Mouse (Mus musculus) ES-E14 (cell line): ENCODE results near the gene Mpdu1. TPM values are rescaled to one million over a fixed set of nuclear protein-coding genes. Genes with fewer than 3 reads are reported as not detected.

Experiments used
- DNase-seq: peaks from one replicate; pipeline ENCODE4 v3.0.0-alpha.2; 2013; ENCODE audit warnings: low read depth, low spot score
- H3K27ac ChIP-seq: 2 replicates; pipeline ENCODE4 v1.5.1; 2012; ENCODE audit warnings: low read depth, mild to moderate bottlenecking, low read length, moderate library complexity, mixed read lengths; ENCODE audit not compliant: poor library complexity, insufficient read depth, severe bottlenecking
- H3K36me3 ChIP-seq: 2 replicates; pipeline ENCODE4 v1.6.1; 2012; ENCODE audit warnings: mild to moderate bottlenecking, low read length, moderate library complexity, mixed read lengths; ENCODE audit not compliant: control insufficient read depth, poor library complexity, insufficient read depth, severe bottlenecking
- H3K4me1 ChIP-seq, 2 experiments: fragments of 150-350 bp in 1 of 2; sonication (generic) in 1 of 2; 2 replicates each; pipeline ENCODE4 v1.6.1; 2012; ENCODE audit warnings: low read length in 2 of 2, mild to moderate bottlenecking in 1 of 2, mixed read lengths in 1 of 2; ENCODE audit not compliant: control insufficient read depth in 2 of 2, insufficient read depth in 2 of 2, poor library complexity in 1 of 2
- H3K4me3 ChIP-seq, 2 experiments: fragments of 150-350 bp in 1 of 2; sonication (generic) in 1 of 2; 2 replicates each; pipeline ENCODE4 v1.5.1; 2012; ENCODE audit warnings: low read length in 2 of 2, low read depth in 1 of 2, mild to moderate bottlenecking in 1 of 2, mixed read lengths in 1 of 2; ENCODE audit not compliant: insufficient read depth in 1 of 2, poor library complexity in 1 of 2, severe bottlenecking in 1 of 2
- H3K9ac ChIP-seq: 2 replicates; pipeline ENCODE4 v1.6.1; 2012; ENCODE audit warnings: low read depth, mild to moderate bottlenecking, low read length, mixed read lengths; ENCODE audit not compliant: poor library complexity, insufficient read depth, severe bottlenecking
- H3K9me3 ChIP-seq: fragments of 150-350 bp; sonication (generic); 2 replicates; pipeline ENCODE4 v1.6.1; 2012; ENCODE audit warnings: low read depth, mild to moderate bottlenecking, low read length; ENCODE audit not compliant: control insufficient read depth, insufficient read depth
- CHD2 ChIP-seq: IDR thresholded peaks from 2 replicates; pipeline ENCODE4 v1.6.1; 2014; ENCODE audit warnings: mild to moderate bottlenecking, low read depth, low read length, inconsistent platforms
- HCFC1 ChIP-seq: IDR thresholded peaks from 2 replicates; pipeline ENCODE4 v1.6.1; 2012; ENCODE audit warnings: low read length, inconsistent platforms, borderline replicate concordance; ENCODE audit not compliant: insufficient read depth
- MAFK ChIP-seq: IDR thresholded peaks from 2 replicates; pipeline ENCODE4 v1.6.1; 2014; ENCODE audit warnings: mild to moderate bottlenecking, low read depth, low read length, inconsistent platforms; ENCODE audit not compliant: insufficient read depth
- ZC3H11A ChIP-seq: IDR thresholded peaks from 2 replicates; pipeline ENCODE4 v1.6.1; 2012; ENCODE audit warnings: low read depth, mild to moderate bottlenecking, inconsistent platforms, low read length, borderline replicate concordance
- ZNF384 ChIP-seq: IDR thresholded peaks from 2 replicates; pipeline ENCODE4 v1.6.1; 2012; ENCODE audit warnings: low read depth, low read length, inconsistent platforms
- in situ Hi-C, 2 experiments: fragments of 600-800 bp; cut with MboI; formaldehyde crosslinking; loops; one replicate each; pipeline ENCODE4 v1.15.1; 2025; ENCODE audit warnings: low sequenced_read_pairs in 2 of 2, inconsistent platforms in 1 of 2; ENCODE audit not compliant: unreplicated experiment in 2 of 2
- total RNA-seq: library from RNA; depleted of rRNA; stranded (reverse); fragments of 300-350 nt; gene quantifications from 2 replicates; pipeline ENCODE4 v1.2.3, GENCODE M21; 2012

Mpdu1 gene
- total RNA-seq, 1 experiment: 258 TPM

- Histone ChIP-seq H3K27ac (peak overlapping the region; percentile 52), H3K9me3 (no peaks in the 10 kb centered on the region), H3K4me1 (peaks cover 3 to 14% of the 10 kb centered on the region in 2 experiments; a peak in 3 of 4 replicates), H3K9ac (peak overlapping the region; percentile 35; the same call in 1 of the 2 replicates), H3K36me3 (peaks cover 31% of the 10 kb centered on the region), H3K4me3 (peak overlapping the region; percentile 50 to 76; a peak in 3 of 4 replicates)
- TF ChIP-seq ZNF384: no peak
- TF ChIP-seq CHD2: no peak
- no peak for TF ChIP-seq ZC3H11A
- TF ChIP-seq MAFK: no peak
- no peak for TF ChIP-seq HCFC1
- in situ Hi-C loops: loop anchor here in 1 of 2 experiments (10.0 kb wide), 1 partner anchor 57 kb away; no protein-coding TSS in a partner anchor
- DNase-seq: no peak
Observed at GRCm38 (mm10) chr11:69657462-69657881, 5.0 kb downstream of the Mpdu1 start.

- no peak for DNase-seq
- peak overlapping the region; percentile 88 for H3K27ac ChIP-seq
- peak overlapping the region; percentile 71 to 76; a peak in 3 of 4 replicates for H3K4me3 ChIP-seq
- peaks cover 3 to 14% of the 10 kb centered on the region in 2 experiments; a peak in 3 of 4 replicates for H3K4me1 ChIP-seq
- in situ Hi-C loops: loop anchor here in 1 of 2 experiments (10.0 kb wide), 1 partner anchor 58 kb away; no protein-coding TSS in a partner anchor
- peak overlapping the region; percentile 81; the same call in 1 of the 2 replicates for H3K9ac ChIP-seq
- H3K36me3 ChIP-seq: peaks cover 37% of the 10 kb centered on the region
- no peaks in the 10 kb centered on the region for H3K9me3 ChIP-seq
- TF ChIP-seq ZNF384 (no peak), ZC3H11A (peak; percentile 17; the same call in 1 of the 2 replicates)
Observed at GRCm38 (mm10) chr11:69656617-69657461, 5.6 kb downstream of the Mpdu1 start.

- Histone ChIP-seq H3K9ac (peak overlapping the region; percentile 81), H3K4me3 (peak overlapping the region; percentile 71 to 76), H3K36me3 (peaks cover 44% of the 10 kb centered on the region), H3K9me3 (no peaks in the 10 kb centered on the region), H3K27ac (peak overlapping the region; percentile 88; the same call in 1 of the 2 replicates), H3K4me1 (peaks cover 3 to 14% of the 10 kb centered on the region in 2 experiments; a peak in 3 of 4 replicates)
- no peak for DNase-seq
- in situ Hi-C loops: loop anchor here in 1 of 2 experiments (10.0 kb wide), 1 partner anchor 59 kb away; no protein-coding TSS in a partner anchor
- TF ChIP-seq ZNF384: no peak
- TF ChIP-seq CHD2: no peak
- no peak for TF ChIP-seq HCFC1
- TF ChIP-seq ZC3H11A: no peak
- TF ChIP-seq MAFK: no peak
Observed at GRCm38 (mm10) chr11:69656065-69656455, 6.4 kb downstream of the Mpdu1 start.

- H3K27ac ChIP-seq: peak within 1 kb of the TSS; percentile 88
- peaks cover 50% of the 10 kb centered on the region for H3K36me3 ChIP-seq
- no peaks in the 10 kb centered on the region for H3K9me3 ChIP-seq
- TF ChIP-seq HCFC1: no peak
- TF ChIP-seq ZC3H11A: 0 out of 2 replicates have a peak, but pooled peaks have one; percentile 3
- peaks cover 3 to 17% of the 10 kb centered on the region in 2 experiments; a peak in 3 of 4 replicates for H3K4me1 ChIP-seq
- in situ Hi-C loops: loop anchor here in 1 of 2 experiments (10.0 kb wide), 1 partner anchor 59 kb away; no protein-coding TSS in a partner anchor
- peak within 1 kb of the TSS; percentile 81 for H3K9ac ChIP-seq
- no peak for DNase-seq
- peak within 1 kb of the TSS; percentile 71 to 76 for H3K4me3 ChIP-seq
Observed at GRCm38 (mm10) chr11:69655264-69656064, 7.0 kb downstream of the Mpdu1 start, which contains the start of gene Sox15. Gene Sox15 (plus strand): TSS chr11:69655314.
